Mouse (Mus musculus) splenic B cell, adult 2 months (primary cell): ENCODE data around the gene Cmtr2.
A peak's percentile ranks its signal among the peaks of the same experiment; 100 is the strongest.

Experiments
- DNase-seq: peaks from one replicate; pipeline ENCODE4 v3.0.0-alpha.2; 2011; ENCODE audit warnings: low read depth, low spot score
- H3K27me3 ChIP-seq: 2 replicates; pipeline ENCODE4 v1.6.1; 2012; ENCODE audit warnings: mild to moderate bottlenecking, low read length, moderate library complexity, mixed read lengths; ENCODE audit not compliant: control insufficient read depth, poor library complexity, insufficient read depth, severe bottlenecking
- H3K36me3 ChIP-seq: 2 replicates; pipeline ENCODE4 v1.6.1; 2012; ENCODE audit warnings: mild to moderate bottlenecking, low read length, moderate library complexity, mixed read lengths; ENCODE audit not compliant: control insufficient read depth, poor library complexity, insufficient read depth, severe bottlenecking

Gene Cmtr2

DNA sequence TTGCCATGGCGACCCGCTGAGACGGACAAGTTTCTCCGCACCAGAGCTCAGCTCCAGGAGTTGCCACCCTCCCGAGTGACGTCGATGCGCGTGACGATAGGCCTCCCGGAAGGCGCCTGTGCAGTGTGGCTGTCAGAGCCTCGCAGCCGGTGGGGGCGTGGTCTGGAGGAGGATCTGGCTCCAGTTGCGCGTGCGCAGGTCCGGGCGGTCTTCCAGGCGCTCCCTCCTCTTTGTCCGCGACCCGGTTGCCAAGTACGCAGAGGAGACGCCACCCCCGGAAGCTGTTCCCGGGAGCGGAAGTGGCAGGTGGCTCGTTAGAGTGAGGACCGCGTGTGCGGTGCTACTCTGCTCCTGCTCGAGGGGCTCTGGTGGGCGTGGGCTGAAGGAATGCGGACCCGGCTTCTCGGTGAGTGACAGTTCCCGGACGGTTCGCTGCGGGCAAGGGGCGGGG lies 2.2 kb downstream of the Cmtr2 start:
- DNase-seq = peak; percentile 99
- Histone ChIP-seq H3K27me3 (no peaks in the 10 kb centered on the region), H3K36me3 (peaks cover 3% of the 10 kb centered on the region; the same call in 1 of the 2 replicates)

DNA sequence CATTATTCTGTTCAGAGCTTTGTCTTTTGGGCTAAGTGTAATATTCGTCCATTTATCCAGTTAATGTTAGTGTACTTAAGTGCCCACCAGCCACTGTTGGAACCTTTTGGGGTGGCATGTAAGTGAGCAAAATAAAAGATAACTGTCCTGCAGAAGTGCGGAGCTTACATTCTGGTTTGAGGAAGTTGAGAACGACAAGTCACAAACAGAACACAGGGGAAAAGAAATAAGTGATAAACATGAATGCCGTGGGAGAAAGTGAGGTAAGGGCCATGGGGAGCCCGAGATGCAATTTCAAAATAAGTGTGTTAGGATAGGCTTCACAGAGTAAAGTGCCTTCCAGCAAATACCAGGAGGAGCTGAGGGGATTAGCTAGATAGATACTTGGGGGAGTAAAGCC lies 3.0 kb downstream of the Cmtr2 start:
- H3K36me3 ChIP-seq = peaks cover 6% of the 10 kb centered on the region; the same call in 1 of the 2 replicates
- H3K27me3 ChIP-seq = no peaks in the 10 kb centered on the region

DNA sequence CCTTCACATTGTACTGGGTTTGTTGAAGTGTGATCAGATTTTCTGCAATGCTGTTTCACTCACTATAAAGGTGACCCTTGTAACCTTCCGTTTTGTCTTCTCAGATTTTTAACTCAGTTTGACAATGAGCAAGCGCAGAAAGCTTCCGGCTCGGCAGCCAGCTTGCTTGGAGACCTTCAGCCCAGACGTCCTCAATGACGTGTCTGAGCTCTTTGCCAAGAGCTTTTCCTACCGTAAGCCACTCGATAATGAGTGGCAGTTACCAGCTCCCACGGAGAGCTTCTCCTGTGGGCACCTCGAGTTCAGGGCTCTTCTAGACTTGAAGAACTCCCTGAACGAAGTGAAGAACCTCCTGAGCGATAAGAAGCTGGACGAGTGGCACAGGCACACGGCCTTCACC lies 5.5 kb downstream of the Cmtr2 start:
- DNase-seq = no peak
- H3K36me3 ChIP-seq = peaks cover 6% of the 10 kb centered on the region; the same call in 1 of the 2 replicates
- no peaks in the 10 kb centered on the region for H3K27me3 ChIP-seq

More for the DNA sequence above, 3.0 kb downstream of the Cmtr2 start:
- peak; percentile 8 for DNase-seq

DNA sequence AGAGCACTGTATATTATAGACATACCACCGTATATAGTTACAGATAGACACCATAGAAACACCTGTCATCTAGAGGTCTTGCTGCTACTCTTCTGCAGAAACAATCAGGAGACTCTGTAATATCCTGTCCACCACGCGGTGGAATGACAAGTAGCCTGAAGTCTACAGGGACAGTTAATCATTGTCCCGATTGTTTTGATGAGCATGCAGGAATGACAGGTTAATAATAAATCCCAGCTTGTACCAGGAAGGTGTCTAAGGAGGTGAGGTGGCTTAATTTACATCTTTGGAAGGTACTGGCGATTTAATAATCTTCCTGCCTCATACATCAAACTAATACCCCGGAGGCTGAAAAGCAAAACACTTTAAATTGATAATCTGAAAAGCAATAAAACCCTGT lies 15.3 kb downstream of the Cmtr2 start:
- no peak for DNase-seq

DNA sequence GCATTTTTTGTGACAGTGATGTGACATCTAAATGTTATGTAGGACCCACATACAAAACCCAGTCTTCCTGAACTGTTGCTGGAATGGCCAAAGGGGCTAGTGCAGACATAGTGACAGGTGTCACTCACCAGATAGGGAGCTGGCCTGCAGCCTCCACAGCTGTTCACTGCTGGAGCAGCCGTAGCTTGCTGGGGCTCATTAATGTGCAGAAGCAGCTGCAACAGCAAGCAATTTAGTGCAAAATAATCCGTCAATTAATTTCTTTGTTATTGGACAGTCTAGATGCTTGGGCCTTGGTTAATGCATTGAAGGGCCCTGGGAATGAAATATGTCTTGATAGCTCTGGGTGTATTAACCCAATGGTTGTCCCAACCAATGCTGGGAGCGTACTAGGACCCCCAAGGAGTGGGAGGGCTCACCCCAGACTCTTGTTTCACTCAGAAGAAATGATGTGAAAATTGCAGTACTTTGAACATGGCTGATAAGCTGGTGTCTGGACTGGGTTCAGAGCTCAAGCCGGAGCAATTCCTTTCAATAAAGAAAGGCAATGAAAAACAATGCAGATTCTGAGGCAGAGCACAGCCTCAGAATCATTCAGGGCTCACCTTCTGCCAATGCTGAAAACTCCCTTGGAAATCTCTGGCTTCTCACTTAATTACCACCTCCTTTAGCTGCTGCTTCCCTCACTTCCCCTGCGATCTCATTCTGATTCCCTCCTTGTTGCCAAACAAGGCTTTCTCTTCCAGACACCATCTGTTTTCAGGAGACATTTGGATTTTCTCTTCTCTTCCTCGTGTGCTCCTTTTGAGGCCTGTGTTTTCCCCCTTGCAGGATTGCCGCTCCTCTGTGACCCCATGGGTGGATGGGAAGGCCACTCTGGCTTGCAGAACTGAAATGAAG lies 27.1 kb downstream of the Cmtr2 start:
- Histone ChIP-seq H3K27me3 (no peaks in the 10 kb centered on the region), H3K36me3 (no peaks in the 10 kb centered on the region)
- no peak for DNase-seq

More for the DNA sequence above, 15.3 kb downstream of the Cmtr2 start:
- Histone ChIP-seq H3K27me3 (no peaks in the 10 kb centered on the region), H3K36me3 (no peaks in the 10 kb centered on the region)

DNA sequence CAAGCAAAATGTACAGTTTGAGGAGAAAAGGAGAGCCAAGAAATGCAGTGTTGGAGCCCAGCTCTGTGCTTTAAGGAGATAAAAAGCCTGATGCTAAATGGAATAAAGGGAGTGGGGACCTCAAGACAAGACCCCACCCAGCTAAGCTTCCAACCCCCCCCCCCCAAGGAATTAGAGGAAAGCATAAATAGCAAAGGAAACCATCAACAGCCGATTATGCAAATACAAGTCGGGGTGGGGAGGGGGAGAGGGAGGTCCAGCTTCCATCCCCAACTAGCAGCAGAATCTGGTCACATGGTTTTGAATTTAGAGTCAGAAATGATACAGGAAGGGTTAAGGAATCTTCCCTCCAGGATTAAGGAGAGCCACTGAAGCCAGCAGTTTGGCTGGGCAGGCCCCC lies 29.1 kb downstream of the Cmtr2 start:
- no peak for DNase-seq
- Histone ChIP-seq H3K36me3 (no peaks in the 10 kb centered on the region), H3K27me3 (no peaks in the 10 kb centered on the region)

DNA sequence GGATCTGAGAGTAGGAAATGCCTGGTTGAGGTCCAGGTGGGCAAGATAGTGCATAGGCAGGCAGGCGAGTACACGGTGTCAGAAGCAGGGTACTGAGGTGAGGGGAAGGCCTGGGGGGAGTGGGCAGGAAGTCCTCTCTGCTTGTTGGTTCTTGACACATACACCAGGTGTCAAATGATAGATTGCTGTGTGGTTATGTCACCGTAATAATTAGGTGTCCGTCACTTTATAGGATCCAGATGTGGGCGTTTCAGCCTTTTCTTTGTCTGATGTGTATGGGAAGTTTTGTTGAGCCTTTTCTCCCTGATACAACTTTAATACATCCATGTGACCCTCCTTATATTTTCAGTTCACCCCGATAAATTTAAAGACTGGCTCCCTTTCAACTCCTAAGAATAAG lies 31.8 kb downstream of the Cmtr2 start:
- Histone ChIP-seq H3K27me3 (no peaks in the 10 kb centered on the region), H3K36me3 (no peaks in the 10 kb centered on the region)
- DNase-seq = no peak

DNA sequence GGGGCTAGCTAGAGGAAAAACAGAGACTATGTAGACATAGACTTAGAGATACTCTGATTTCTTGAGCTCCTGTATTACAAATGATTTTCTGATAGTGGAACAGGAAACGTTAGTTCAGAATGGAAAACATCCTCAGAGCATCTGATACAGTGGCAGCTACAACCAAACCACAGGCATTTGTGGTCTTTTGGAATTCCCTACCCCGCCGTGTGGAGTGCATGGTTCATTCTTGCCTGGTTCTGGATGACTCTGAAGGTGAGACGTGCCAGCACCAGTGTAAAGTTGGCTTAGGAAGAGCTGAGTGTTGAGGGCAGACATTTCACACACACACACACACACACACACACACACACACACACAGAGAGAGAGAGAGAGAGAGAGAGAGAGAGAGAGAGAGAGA lies 38.5 kb downstream of the Cmtr2 start:
- DNase-seq = no peak
- no peaks in the 10 kb centered on the region for H3K27me3 ChIP-seq

DNA sequence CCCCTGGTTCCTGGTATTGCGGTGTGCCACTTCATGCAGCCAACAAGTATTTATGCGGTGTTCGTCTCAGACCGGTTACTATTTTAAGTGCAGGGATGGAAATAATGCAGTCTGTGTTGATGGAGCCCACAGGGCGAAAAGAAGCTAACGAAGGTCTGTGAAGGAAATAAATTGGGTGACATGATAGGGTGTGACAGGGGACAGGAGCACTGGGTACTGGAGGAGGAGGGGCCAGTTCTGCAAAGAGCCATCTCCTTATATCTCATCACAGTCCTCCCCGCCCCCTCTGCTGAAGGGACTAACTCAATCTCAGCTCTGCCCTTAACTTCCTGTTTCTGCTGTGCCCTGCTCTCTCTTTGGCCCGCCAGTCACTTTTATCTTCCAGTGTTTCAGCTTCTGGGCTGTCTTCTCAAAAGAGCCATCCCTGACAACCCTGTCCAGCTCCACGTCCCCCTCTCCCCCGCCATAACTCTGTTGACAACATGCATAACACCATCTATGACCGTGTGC lies 50.4 kb downstream of the Cmtr2 start:
- no peaks in the 10 kb centered on the region for H3K27me3 ChIP-seq
- DNase-seq = no peak
- H3K36me3 ChIP-seq = no peaks in the 10 kb centered on the region

More for the DNA sequence above, 38.5 kb downstream of the Cmtr2 start:
- H3K36me3 ChIP-seq = no peaks in the 10 kb centered on the region

DNA sequence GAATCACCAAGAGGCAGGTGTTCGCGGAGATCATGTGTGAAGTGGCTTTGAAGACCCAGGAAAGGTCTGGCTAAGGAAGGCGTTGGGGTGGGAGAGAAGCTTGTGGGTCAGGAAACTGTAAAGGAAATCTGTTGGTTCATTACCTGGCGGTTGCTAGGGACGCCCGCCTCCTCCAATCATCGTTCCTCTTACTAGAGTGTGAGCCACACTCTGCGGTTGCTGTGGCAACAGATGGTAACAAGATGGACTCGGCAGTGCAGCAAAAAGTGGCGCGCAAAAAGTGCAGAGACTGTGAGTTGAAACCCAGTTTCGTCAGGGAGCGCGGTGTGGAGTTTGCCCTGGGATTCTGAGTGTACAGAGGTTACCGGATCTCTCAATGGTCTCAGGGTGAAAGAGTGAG lies 51.3 kb downstream of the Cmtr2 start, which contains the start of gene Hydin:
Gene Hydin (plus strand): TSS at position 237 of the 400 bp plus-strand sequence.
- Histone ChIP-seq H3K27me3 (no peaks in the 10 kb centered on the region), H3K36me3 (no peaks in the 10 kb centered on the region)
- no peak for DNase-seq

DNA sequence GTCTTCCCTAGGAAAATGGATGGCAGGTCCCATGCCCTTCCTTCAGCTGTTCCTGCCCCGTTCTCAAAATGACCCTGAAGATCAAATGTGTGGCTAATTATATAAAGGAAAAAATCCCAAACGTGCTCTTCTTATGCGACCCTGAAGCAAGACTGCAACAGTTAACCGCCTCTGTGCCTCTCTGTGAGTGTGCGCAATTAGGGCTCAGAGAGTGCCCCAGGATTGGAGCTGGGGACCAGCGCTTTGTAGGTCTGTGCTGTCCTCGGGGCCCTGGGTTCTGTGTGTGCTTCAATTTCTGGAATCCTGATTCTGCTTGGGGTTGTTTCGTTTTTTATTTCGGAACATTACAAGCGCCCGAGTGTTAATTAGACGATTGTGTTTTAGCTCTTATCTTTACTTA lies 51.8 kb downstream of the Cmtr2 start:
- Histone ChIP-seq H3K27me3 (no peaks in the 10 kb centered on the region), H3K36me3 (no peaks in the 10 kb centered on the region)
- DNase-seq = no peak

DNA sequence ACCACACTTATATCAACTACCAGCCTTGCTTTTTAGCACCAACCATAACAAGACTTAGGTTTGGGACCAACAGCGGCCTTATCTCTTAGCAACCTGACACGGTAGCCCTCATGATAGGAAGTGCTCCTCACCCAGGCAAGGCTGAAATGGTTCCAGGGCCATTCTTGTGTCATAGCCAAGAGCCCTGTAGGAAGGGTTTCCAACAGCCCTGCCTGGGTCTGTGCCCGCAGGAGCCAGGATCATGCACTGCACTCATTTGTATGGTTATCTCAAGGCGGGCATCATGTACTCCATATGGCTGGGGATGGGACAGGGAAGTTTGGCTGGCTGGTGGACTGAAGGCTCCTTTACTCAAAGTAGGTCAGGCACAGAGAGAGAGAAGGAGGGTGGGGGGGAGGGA lies 55.2 kb downstream of the Cmtr2 start:
- DNase-seq = no peak
- no peaks in the 10 kb centered on the region for H3K27me3 ChIP-seq
- H3K36me3 ChIP-seq = no peaks in the 10 kb centered on the region

DNA sequence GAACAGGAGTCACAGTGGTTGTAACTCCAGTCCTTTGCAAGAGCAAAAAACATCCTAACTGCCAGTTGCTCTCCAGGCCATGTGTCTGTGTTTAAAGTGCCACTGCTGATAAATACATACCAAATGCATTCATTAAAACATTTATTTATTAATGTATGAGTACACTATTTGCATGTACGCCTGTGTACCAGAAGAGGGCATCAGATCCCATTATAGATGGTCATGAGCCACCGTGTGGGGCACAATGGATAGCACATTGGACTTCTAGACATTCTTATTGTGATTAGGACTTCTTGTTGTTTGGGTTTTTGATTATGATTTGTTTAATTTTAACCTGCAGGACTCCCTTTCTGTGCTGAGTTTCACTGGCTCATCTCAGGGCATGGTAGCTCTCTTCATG lies 57.9 kb downstream of the Cmtr2 start:
- DNase-seq = no peak
- Histone ChIP-seq H3K27me3 (no peaks in the 10 kb centered on the region), H3K36me3 (no peaks in the 10 kb centered on the region)
